Mouse (Mus musculus): ENCODE results near the gene Epop. TPM values are rescaled to one million over a fixed set of nuclear protein-coding genes. Genes with fewer than 3 reads are reported as not detected.
A peak's percentile ranks its signal among the peaks of the same experiment; 100 is the strongest.

Gene Epop
- polyA plus RNA-seq (2015; fragmentation: Nextera tagmentation; extraction: Ambion mirVana) = 3.6 and 4.1 TPM in 2 replicates

- WGBS = under 1% methylated on average over 45 of the region's 47 CpGs
- Histone ChIP-seq H3K27ac (replicated peaks) (no peak within 1 kb of the TSS), H3K36me3 (no peaks in the 10 kb centered on the region), H3K4me2 (peak within 1 kb of the TSS; percentile 79), H3K4me3 (peak within 1 kb of the TSS; percentile 66), H3K4me1 (replicated peaks) (peaks cover 27% of the 10 kb centered on the region), H3K9me3 (no peaks in the 10 kb centered on the region), H3K9ac (peak within 1 kb of the TSS; percentile 84), H3K27me3 (peaks cover 69% of the 10 kb centered on the region)
- peak; percentile 91 for ATAC-seq (ENCODE audit: low read depth)
Measured at GRCm38 (mm10) chr11:97629576-97629975, at the start of gene Epop. Epop (minus strand) TSS chr11:97629702.

DNA sequence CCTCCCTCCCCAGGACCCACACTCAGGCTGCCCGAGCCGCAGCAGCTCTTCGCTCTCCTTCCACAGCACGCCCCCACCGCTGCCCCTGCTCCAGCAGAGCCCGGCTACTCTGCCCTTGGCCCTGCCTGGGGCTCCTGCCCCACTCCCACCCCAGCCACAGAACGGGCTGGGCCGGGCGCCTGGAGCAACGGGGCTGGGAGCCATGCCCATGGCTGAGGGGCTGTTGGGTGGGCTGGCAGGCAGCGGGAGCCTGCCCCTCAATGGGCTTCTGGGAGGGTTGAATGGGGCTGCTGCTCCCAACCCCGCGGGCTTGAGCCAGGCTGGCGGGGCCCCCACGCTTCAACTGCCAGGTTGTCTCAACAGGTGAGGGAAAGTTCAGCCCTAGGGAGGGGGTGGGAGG is 48.8 kb upstream of the Epop start:
- Histone ChIP-seq H3K9ac (no peak overlapping the region), H3K27me3 (no peaks in the 10 kb centered on the region), H3K9me3 (no peaks in the 10 kb centered on the region), H3K4me2 (no peak overlapping the region), H3K27ac (replicated peaks) (no peak overlapping the region), H3K4me1 (replicated peaks) (peaks cover 27% of the 10 kb centered on the region), H3K4me3 (no peak overlapping the region), H3K36me3 (peaks cover 91% of the 10 kb centered on the region)
- WGBS = 82% methylated on average over 15 of the region's 15 CpGs
- no peak for ATAC-seq (ENCODE audit: low read depth)

DNA sequence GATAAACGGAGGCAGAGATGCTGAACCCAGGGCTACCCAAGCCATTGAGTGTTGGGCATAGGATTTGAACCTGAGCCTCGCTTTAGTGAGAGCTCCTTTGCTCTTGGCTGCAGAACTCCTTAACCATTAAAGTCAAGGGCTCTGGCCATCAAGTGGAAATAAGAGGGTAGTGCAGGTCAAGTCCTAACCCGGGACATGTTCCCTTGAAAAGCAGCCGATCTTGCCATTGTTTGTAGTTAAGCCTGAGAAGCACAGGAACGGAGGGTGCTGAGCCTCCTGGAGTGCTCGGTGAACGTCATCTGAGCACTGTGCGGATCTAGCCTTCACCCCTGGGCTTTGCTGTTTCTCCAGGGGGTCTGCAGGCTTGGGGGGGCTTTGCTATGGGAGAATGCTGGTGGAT is 48.3 kb upstream of the Epop start:
- WGBS = 47% methylated on average over 8 of the region's 8 CpGs
- Histone ChIP-seq H3K9me3 (no peaks in the 10 kb centered on the region), H3K4me1 (replicated peaks) (peaks cover 27% of the 10 kb centered on the region), H3K27me3 (no peaks in the 10 kb centered on the region), H3K9ac (no peak overlapping the region), H3K27ac (replicated peaks) (no peak overlapping the region), H3K36me3 (peaks cover 95% of the 10 kb centered on the region), H3K4me3 (no peak overlapping the region), H3K4me2 (no peak overlapping the region)
- ATAC-seq (ENCODE audit: low read depth) = no peak

DNA sequence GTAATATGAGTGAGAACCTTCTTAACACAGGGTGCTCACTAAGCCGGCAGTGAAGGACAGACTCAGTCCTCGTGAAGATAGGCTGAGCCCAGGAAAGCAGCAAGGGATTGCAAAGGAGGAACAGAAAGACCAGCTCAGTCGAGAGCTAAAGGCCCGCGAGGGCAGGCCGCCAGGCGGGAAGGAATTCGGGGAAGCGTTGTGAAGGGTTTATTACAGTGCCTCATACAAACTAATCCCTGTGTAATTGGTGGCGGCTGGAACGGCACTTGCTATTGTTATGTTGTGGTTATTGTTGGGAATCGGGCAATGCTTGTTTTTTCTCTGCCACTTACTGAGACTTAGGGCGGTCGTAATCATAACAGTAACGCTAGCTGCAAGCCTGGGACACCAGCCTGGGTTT is 47.9 kb upstream of the Epop start:
- H3K27me3 ChIP-seq = no peaks in the 10 kb centered on the region
- peaks cover 27% of the 10 kb centered on the region for H3K4me1 ChIP-seq (replicated peaks)
- H3K9me3 ChIP-seq = no peaks in the 10 kb centered on the region
- WGBS = 28% methylated on average over 15 of the region's 15 CpGs
- H3K4me2 ChIP-seq = no peak overlapping the region
- H3K9ac ChIP-seq = no peak overlapping the region
- peaks cover 99% of the 10 kb centered on the region for H3K36me3 ChIP-seq
- H3K27ac ChIP-seq (replicated peaks) = no peak overlapping the region
- H3K4me3 ChIP-seq = no peak overlapping the region
- ATAC-seq (ENCODE audit: low read depth) = no peak

- H3K4me3 ChIP-seq = no peak overlapping the region
- no peaks in the 10 kb centered on the region for H3K27me3 ChIP-seq
- 82% methylated on average over 15 of the region's 15 CpGs for WGBS
- H3K9ac ChIP-seq = no peak overlapping the region
- H3K4me2 ChIP-seq = no peak overlapping the region
- H3K27ac ChIP-seq (replicated peaks) = no peak overlapping the region
- H3K4me1 ChIP-seq (replicated peaks) = peaks cover 27% of the 10 kb centered on the region
- no peaks in the 10 kb centered on the region for H3K9me3 ChIP-seq
- no peak for ATAC-seq (ENCODE audit: low read depth)
- H3K36me3 ChIP-seq = peaks cover 99% of the 10 kb centered on the region
Measured at GRCm38 (mm10) chr11:97676050-97676754, 46.7 kb upstream of the Epop start.

GRCm38 (mm10) chr11:97673148-97673547 is 43.6 kb upstream of the Epop start:
- Histone ChIP-seq H3K4me3 (no peak overlapping the region), H3K27ac (replicated peaks) (no peak overlapping the region), H3K36me3 (peaks cover 100% of the 10 kb centered on the region), H3K9me3 (no peaks in the 10 kb centered on the region), H3K9ac (no peak overlapping the region), H3K4me2 (no peak overlapping the region), H3K27me3 (no peaks in the 10 kb centered on the region), H3K4me1 (replicated peaks) (peaks cover 36% of the 10 kb centered on the region)
- no peak for ATAC-seq (ENCODE audit: low read depth)
- 78% methylated on average over 11 of the region's 11 CpGs for WGBS

DNA sequence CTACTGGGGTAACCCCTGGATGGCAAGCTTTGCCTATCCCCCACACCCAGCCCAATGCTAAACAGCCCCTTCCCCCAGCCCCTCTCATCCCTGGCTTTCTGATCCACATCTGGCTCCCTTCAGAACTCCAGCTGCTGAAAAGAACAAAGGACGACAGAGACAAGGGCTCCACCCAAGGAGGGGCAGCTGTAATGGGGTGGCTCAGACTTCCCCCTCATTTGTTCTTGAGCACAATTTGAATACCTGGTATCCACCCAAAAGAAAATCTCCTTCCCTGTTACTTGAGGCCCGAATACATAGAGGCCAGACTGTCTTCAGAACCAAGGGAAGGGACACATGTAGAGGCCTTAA is 41.6 kb upstream of the Epop start:
- Histone ChIP-seq H3K4me3 (no peak overlapping the region), H3K27me3 (no peaks in the 10 kb centered on the region), H3K9me3 (no peaks in the 10 kb centered on the region), H3K4me2 (no peak overlapping the region), H3K36me3 (peaks cover 100% of the 10 kb centered on the region), H3K27ac (replicated peaks) (no peak overlapping the region), H3K4me1 (replicated peaks) (peaks cover 22% of the 10 kb centered on the region; the same call in 1 of the 2 replicates), H3K9ac (no peak overlapping the region)
- WGBS = 54% methylated on average over 2 of the region's 2 CpGs
- no peak for ATAC-seq (ENCODE audit: low read depth)

DNA sequence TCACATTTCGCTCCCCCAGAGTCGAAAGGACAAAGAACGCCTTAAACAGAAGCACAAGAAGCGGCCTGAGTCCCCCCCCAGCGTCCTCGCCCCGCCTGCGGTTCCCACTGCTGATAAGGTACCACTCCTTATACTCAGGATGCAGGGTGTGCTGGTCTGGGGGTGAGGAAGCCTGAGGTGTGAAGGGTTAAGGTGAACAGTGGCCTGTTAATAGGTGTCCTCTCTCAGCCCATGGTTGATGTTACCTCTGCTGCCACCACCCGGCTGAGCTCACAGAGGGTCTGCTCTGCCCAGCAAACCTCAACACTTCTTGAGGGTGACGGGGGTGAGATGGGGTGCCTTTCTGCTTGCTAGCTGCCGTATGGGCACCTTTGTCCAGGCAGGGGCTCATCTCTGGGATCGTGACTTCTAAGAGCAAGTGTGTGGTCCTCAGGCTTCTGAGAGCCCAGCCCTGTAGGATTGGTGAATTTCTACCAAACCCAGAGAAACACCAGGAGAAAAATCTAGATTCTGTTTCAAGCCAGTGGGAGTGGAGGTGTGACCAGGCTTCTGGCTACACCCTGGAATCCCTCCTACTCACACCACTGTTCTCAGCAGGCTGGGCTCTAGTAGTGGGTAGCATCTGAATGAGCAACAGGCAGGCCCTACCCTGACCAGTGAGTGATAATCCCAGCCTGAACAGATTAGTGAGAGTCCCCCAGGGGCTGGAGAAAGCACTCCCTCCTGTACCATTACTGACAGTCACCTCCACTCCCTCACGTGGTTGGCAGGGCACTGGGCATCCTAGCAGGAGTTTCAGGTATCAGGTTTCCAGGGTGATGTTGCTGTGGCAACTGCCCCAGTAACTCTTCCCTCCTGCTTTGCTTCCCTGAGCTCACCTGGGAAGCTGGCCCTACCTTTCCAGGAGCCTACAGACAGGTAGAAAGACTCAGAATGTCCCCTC is 41.0 kb upstream of the Epop start:
- no peak overlapping the region for H3K27ac ChIP-seq (replicated peaks)
- WGBS = 81% methylated on average over 13 of the region's 13 CpGs
- no peak overlapping the region for H3K4me2 ChIP-seq
- no peaks in the 10 kb centered on the region for H3K27me3 ChIP-seq
- H3K4me1 ChIP-seq (replicated peaks) = peaks cover 25% of the 10 kb centered on the region
- H3K9ac ChIP-seq = no peak overlapping the region
- H3K4me3 ChIP-seq = no peak overlapping the region
- ATAC-seq (ENCODE audit: low read depth) = no peak
- peaks cover 100% of the 10 kb centered on the region for H3K36me3 ChIP-seq
- H3K9me3 ChIP-seq = no peaks in the 10 kb centered on the region

- Histone ChIP-seq H3K4me3 (no peak overlapping the region), H3K36me3 (peaks cover 97% of the 10 kb centered on the region), H3K9me3 (no peaks in the 10 kb centered on the region), H3K27ac (replicated peaks) (no peak overlapping the region), H3K4me2 (no peak overlapping the region), H3K4me1 (replicated peaks) (peaks cover 31% of the 10 kb centered on the region), H3K9ac (no peak overlapping the region), H3K27me3 (no peaks in the 10 kb centered on the region)
- 52% methylated on average over 5 of the region's 6 CpGs for WGBS
- no peak for ATAC-seq (ENCODE audit: low read depth)
Measured at GRCm38 (mm10) chr11:97669829-97670228, 40.3 kb upstream of the Epop start.

DNA sequence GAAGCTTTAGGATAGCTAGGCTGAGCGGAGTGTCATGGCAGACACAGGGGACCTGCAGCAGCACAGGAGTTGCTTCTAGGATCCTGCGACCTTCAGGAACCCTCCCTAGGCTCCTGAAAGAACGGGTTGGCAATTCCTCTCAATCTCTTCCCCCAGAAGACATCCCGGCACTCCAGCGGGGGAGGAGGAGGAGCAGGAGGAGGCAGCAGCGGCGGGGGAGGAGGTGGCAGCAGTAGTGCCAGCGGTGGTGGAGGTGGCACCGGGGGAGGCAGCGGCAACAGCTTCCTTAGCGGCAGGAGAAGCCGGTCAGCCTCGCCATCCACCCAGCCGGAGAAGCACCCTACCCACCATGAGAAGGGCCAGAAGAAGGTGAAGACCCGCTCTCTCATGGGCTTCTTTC is 39.8 kb upstream of the Epop start:
- Histone ChIP-seq H3K4me3 (no peak overlapping the region), H3K9ac (no peak overlapping the region), H3K27me3 (no peaks in the 10 kb centered on the region), H3K27ac (replicated peaks) (no peak overlapping the region), H3K4me1 (replicated peaks) (peaks cover 37% of the 10 kb centered on the region), H3K4me2 (no peak overlapping the region), H3K36me3 (peaks cover 91% of the 10 kb centered on the region), H3K9me3 (no peaks in the 10 kb centered on the region)
- ATAC-seq (ENCODE audit: low read depth) = no peak
- WGBS = 67% methylated on average over 15 of the region's 15 CpGs

- no peak overlapping the region for H3K4me3 ChIP-seq
- no peak overlapping the region for H3K4me2 ChIP-seq
- no peak for ATAC-seq (ENCODE audit: low read depth)
- H3K27ac ChIP-seq (replicated peaks) = no peak overlapping the region
- no peaks in the 10 kb centered on the region for H3K27me3 ChIP-seq
- H3K9me3 ChIP-seq = no peaks in the 10 kb centered on the region
- 92% methylated on average over 7 of the region's 7 CpGs for WGBS
- no peak overlapping the region for H3K9ac ChIP-seq
- peaks cover 40% of the 10 kb centered on the region for H3K4me1 ChIP-seq (replicated peaks)
- H3K36me3 ChIP-seq = peaks cover 80% of the 10 kb centered on the region
Measured at GRCm38 (mm10) chr11:97668160-97668559, 38.7 kb upstream of the Epop start.

DNA sequence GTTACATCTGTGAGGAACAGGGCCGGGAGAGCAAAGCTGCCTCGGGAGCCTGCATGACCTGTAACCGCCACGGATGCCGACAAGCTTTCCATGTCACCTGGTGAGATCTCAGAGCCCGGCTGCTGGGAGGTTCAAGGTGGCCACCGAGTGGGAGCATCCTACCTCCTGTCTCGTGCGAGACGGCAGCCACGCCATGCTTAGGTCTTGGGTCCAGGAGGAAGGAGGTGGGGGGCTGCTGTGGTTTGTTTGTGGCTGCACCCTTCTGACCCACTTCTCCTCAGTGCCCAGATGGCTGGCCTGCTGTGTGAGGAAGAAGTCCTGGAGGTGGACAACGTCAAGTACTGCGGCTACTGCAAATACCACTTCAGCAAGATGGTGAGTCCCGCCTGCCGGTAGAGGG is 37.3 kb upstream of the Epop start:
- WGBS = 91% methylated on average over 15 of the region's 15 CpGs
- Histone ChIP-seq H3K4me3 (no peak overlapping the region), H3K4me2 (no peak overlapping the region), H3K9me3 (no peaks in the 10 kb centered on the region), H3K9ac (no peak overlapping the region), H3K36me3 (peaks cover 66% of the 10 kb centered on the region), H3K4me1 (replicated peaks) (peaks cover 50% of the 10 kb centered on the region), H3K27me3 (peaks cover 8% of the 10 kb centered on the region), H3K27ac (replicated peaks) (no peak overlapping the region)
- no peak for ATAC-seq (ENCODE audit: low read depth)
